Mouse (Mus musculus): ENCODE measurements around the gene Vwa2. TPM values are rescaled to one million over a fixed set of nuclear protein-coding genes. Genes with fewer than 3 reads are reported as not detected.

The Vwa2 gene
- 0.11 TPM in 2 replicates for polyA plus RNA-seq (2012; rRNA removed)

DNA sequence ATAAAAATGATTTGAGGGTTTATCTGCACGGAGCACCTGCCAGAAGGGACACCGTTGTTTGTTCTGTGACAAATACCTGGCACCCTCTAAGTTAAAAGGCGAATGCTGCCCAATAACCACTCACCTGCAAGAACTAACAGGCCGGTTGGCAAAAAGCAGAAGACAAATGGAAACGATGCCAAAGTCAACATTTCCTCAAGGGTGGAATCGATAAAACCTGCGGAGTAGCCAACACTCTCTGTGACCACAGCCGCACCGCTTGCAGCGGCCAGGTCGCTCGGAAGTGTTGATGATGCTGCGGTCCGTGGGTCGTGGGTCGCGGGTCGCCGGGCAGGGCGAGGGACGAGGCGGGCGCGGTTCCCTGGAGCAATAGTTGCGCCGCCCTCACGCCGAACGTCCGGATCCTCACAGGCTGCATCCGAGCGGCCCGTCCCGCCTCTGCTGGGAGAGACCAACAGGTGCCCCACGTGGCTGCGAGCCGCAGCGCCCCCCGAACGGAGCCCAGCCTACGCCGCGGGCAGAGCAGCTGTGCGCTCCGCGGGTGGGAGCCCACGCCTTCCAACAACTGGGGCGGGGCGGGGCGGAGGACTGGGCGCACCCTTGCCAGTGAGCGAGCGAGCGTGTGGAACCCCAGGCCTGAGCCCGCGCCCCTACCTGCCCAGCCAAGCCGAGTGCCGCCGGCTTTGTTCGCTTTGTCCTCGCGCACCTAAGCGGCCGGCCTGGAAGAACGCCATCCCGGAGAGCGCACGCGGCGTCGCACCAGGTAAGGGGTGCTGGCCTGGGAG, at the start of gene Vwa2:
Gene Vwa2, plus strand, starts transcription at position 434 of the 785 bp plus-strand sequence.

DNA sequence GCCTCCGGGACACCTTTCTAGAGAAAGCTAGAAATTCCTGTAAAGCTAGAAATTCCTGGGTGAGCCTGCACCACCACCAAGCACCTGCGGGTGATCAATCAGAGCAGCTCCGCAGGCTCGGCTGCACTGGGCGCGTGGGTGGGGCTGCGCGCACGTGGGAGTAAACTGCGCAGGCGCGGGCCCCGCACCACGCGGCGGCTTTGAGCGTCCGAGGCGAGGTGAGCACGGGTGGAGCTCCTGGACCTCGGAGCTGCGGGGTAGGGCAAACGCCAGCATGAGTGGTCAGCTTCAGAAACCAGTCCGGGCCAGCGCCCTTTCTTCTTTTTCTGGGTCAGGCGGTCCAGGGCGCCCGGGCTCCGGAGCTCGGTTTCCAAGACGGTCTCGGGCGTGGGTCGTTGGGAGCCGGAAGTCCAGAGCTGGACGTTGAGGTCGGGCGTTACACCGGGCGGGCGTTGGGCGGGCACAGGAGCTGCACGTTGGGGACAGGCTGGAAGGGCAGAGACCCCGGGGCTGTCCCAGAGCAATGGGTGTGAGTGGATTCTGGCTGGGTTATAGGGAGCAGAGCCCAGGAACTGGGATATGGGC, 47.9 kb upstream of the Vwa2 start, which contains the start of gene Tdrd1:
Gene Tdrd1, plus strand, starts transcription at position 163 of the 585 bp plus-strand sequence.

Other genes starting within 250 kb of the Vwa2 start
- 1.2 and 2.7 TPM in 2 replicates for gene Adrb1, start 152.1 kb upstream of the Vwa2 start, polyA plus RNA-seq (2012; rRNA removed)
- gene Ccdc186, start 52.1 kb upstream of the Vwa2 start, polyA plus RNA-seq (2012; rRNA removed): 0.54 and 0.69 TPM in 2 replicates
- gene Tdrd1, start 48.0 kb upstream of the Vwa2 start, polyA plus RNA-seq (2012; rRNA removed): 0.03 and 0.08 TPM in 2 replicates
- gene Afap1l2, start 134.0 kb downstream of the Vwa2 start, polyA plus RNA-seq (2012; rRNA removed): 2.5 and 3.3 TPM in 2 replicates

All from stomach, adult 2 months (tissue).